Mouse (Mus musculus) bone marrow macrophage, adult 2 months (primary cell): ENCODE measurements around the gene Zfp423. TPM values are rescaled to one million over a fixed set of nuclear protein-coding genes. Genes with fewer than 3 reads are reported as not detected.

Experiments
- H3K27ac ChIP-seq: 2 replicates; pipeline ENCODE4 v1.5.1; 2012; ENCODE audit warnings: low read depth, low read length; ENCODE audit not compliant: insufficient read depth
- H3K4me1 ChIP-seq: 2 replicates; pipeline ENCODE4 v1.6.1; 2012; ENCODE audit warnings: low read length; ENCODE audit not compliant: control insufficient read depth, insufficient read depth
- H3K4me3 ChIP-seq: 2 replicates; pipeline ENCODE4 v1.5.1; 2012; ENCODE audit warnings: mild to moderate bottlenecking, low read length, moderate library complexity; ENCODE audit not compliant: insufficient read depth
- CTCF ChIP-seq: IDR thresholded peaks from 2 replicates; pipeline ENCODE4 v1.5.1; 2012; ENCODE audit warnings: low read depth, mild to moderate bottlenecking, low read length, moderate library complexity
- POLR2A ChIP-seq: IDR thresholded peaks from 2 replicates; pipeline ENCODE4 v1.6.1; 2012; ENCODE audit warnings: mild to moderate bottlenecking, low read depth, low read length, borderline replicate concordance
- polyA plus RNA-seq: library from polyadenylated mRNA; stranded (reverse); fragments of >200 nt; gene quantifications from 2 replicates; pipeline ENCODE4 v1.2.4, GENCODE M21; 2012; ENCODE audit not compliant: missing spikeins, insufficient read depth, insufficient read length

The Zfp423 gene
- polyA plus RNA-seq: not detected in 2 replicates

- TF ChIP-seq CTCF: no peak
- no peak for TF ChIP-seq POLR2A
- Histone ChIP-seq H3K27ac (no peak within 1 kb of the TSS), H3K4me3 (peak within 1 kb of the TSS; percentile 55), H3K4me1 (no peaks in the 10 kb centered on the region)
These were observed at the start of gene Zfp423 for GRCm38 (mm10) chr8:87959320-87959920. Zfp423 (minus strand) TSS chr8:87959595.

- H3K27ac ChIP-seq: no peak overlapping the region
- no peak overlapping the region for H3K4me3 ChIP-seq
- H3K4me1 ChIP-seq: no peaks in the 10 kb centered on the region
- TF ChIP-seq POLR2A (no peak), CTCF (no peak)
These were observed 47.4 kb upstream of the Zfp423 start for GRCm38 (mm10) chr8:88006811-88007210.

- TF ChIP-seq POLR2A (no peak), CTCF (no peak)
- H3K27ac ChIP-seq: no peak overlapping the region
- H3K4me1 ChIP-seq: no peaks in the 10 kb centered on the region
- no peak overlapping the region for H3K4me3 ChIP-seq
These were observed 25.4 kb upstream of the Zfp423 start for GRCm38 (mm10) chr8:87984778-87985177.

- Histone ChIP-seq H3K4me3 (no peak overlapping the region), H3K27ac (no peak overlapping the region), H3K4me1 (no peaks in the 10 kb centered on the region)
- no peak for TF ChIP-seq POLR2A
- no peak for TF ChIP-seq CTCF
These were observed 24.6 kb upstream of the Zfp423 start for GRCm38 (mm10) chr8:87984032-87984431.

- H3K27ac ChIP-seq: no peak overlapping the region
- no peaks in the 10 kb centered on the region for H3K4me1 ChIP-seq
- no peak for TF ChIP-seq CTCF
- TF ChIP-seq POLR2A: no peak
- H3K4me3 ChIP-seq: no peak overlapping the region
These were observed 23.5 kb upstream of the Zfp423 start for GRCm38 (mm10) chr8:87982936-87983335.

- H3K4me1 ChIP-seq: no peaks in the 10 kb centered on the region
- no peak overlapping the region for H3K4me3 ChIP-seq
- no peak for TF ChIP-seq POLR2A
- TF ChIP-seq CTCF: no peak
- no peak overlapping the region for H3K27ac ChIP-seq
These were observed 16.0 kb upstream of the Zfp423 start for GRCm38 (mm10) chr8:87975466-87975809.

- TF ChIP-seq POLR2A (no peak), CTCF (no peak)
- H3K27ac ChIP-seq: no peak overlapping the region
- H3K4me3 ChIP-seq: no peak overlapping the region
- no peaks in the 10 kb centered on the region for H3K4me1 ChIP-seq
These were observed 15.5 kb upstream of the Zfp423 start for GRCm38 (mm10) chr8:87974759-87975465.

GRCm38 (mm10) chr8:87974122-87974758, 14.8 kb upstream of the Zfp423 start:
- Histone ChIP-seq H3K4me3 (no peak overlapping the region), H3K27ac (no peak overlapping the region), H3K4me1 (no peaks in the 10 kb centered on the region)
- no peak for TF ChIP-seq CTCF
- no peak for TF ChIP-seq POLR2A

- H3K4me1 ChIP-seq: no peaks in the 10 kb centered on the region
- no peak overlapping the region for H3K4me3 ChIP-seq
- no peak overlapping the region for H3K27ac ChIP-seq
- no peak for TF ChIP-seq CTCF
- TF ChIP-seq POLR2A: no peak
These were observed 8.6 kb upstream of the Zfp423 start for GRCm38 (mm10) chr8:87967866-87968620.

- H3K4me1 ChIP-seq: no peaks in the 10 kb centered on the region
- TF ChIP-seq POLR2A: no peak
- TF ChIP-seq CTCF: no peak
- H3K4me3 ChIP-seq: no peak overlapping the region
- H3K27ac ChIP-seq: no peak overlapping the region
These were observed 7.8 kb upstream of the Zfp423 start for GRCm38 (mm10) chr8:87967057-87967820.
